Mouse (Mus musculus): ENCODE results near the gene Mok.

Mok gene

GRCm38 (mm10) chr12:110770479-110771247, 70.1 kb downstream of the Mok start:
- DNase-seq (ENCODE audit: low spot score in 2 of 2) = no peak

GRCm38 (mm10) chr12:110769660-110770297, 71.0 kb downstream of the Mok start:
- DNase-seq (ENCODE audit: low spot score in 2 of 2) = no peak

DNA sequence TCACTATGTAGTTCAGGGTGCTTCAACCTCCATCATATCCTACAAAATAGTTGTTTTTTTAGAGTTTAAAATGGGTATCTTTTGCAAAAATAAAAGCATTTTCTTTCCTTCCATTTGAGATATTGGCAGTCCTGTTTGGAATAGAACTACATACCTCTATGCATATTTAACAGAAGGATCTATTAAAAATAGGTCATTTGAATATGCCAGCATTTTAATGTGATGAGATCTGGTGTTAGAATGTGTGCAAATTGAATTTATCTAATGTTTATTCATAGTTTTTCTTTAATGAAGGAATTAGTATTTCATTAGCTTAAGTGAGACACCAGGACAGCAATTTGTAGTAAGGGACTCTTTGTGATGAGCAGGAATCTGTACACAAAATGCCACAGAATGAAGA, 72.2 kb downstream of the Mok start:
- DNase-seq (ENCODE audit: low spot score in 2 of 2) = no peak

DNA sequence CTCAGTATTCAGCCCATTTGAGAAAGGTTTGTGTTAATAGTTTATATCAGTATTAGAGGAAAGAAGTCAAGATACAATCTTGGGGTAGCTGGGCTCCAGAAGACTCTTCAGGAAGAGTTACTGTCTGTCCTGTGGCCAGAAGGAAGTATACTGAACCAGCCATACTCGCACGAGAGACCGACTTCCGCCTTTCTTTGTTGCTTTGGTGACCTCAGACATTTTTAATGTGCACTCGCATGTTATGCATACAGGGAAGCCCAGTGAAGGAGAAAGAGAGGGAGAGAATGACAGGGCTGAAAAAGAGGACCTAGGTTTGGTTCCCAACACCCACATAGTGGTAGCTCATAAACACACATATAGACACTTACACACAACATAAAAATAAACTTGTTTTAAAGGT, 76.2 kb downstream of the Mok start:
- no peak for DNase-seq (ENCODE audit: low spot score in 2 of 2)

GRCm38 (mm10) chr12:110762321-110762720, 78.4 kb downstream of the Mok start:
- DNase-seq (ENCODE audit: low spot score in 2 of 2) = no peak

- no peak for DNase-seq (ENCODE audit: low spot score in 2 of 2)
Measured at GRCm38 (mm10) chr12:110758932-110759331, 81.8 kb downstream of the Mok start.
